Mouse (Mus musculus) stomach, embryonic 15.5 days (tissue): ENCODE results near the gene Prkcb. TPM values are rescaled to one million over a fixed set of nuclear protein-coding genes. Genes with fewer than 3 reads are reported as not detected.

Experiments
- ATAC-seq: fragments of 200-750 bp; cut with Nextera tagmentation; 2 replicates; pipeline ENCODE4 v1.8.0; 2017; ENCODE audit warnings: low read depth, moderate number of reproducible peaks, moderate TSS enrichment; ENCODE audit not compliant: insufficient read depth, low FRiP score
- H3K27ac ChIP-seq: fragments of 300-500 bp; sonication (generic); 2 replicates; pipeline ENCODE4 v1.5.1; 2015; ENCODE audit warnings: mild to moderate bottlenecking, inconsistent platforms
- H3K27me3 ChIP-seq: fragments of 300-500 bp; sonication (generic); replicated peaks from 2 replicates; pipeline ENCODE4 v1.6.1; 2015; ENCODE audit warnings: inconsistent platforms
- H3K36me3 ChIP-seq: fragments of 300-500 bp; sonication (generic); 2 replicates; pipeline ENCODE4 v1.6.1; 2015; ENCODE audit warnings: inconsistent platforms
- H3K4me1 ChIP-seq: fragments of 300-500 bp; sonication (generic); 2 replicates; pipeline ENCODE4 v1.6.1; 2015; ENCODE audit warnings: inconsistent platforms
- H3K4me2 ChIP-seq: fragments of 300-500 bp; sonication (generic); 2 replicates; pipeline ENCODE4 v1.6.1; 2015; ENCODE audit warnings: mild to moderate bottlenecking, inconsistent platforms
- H3K4me3 ChIP-seq: fragments of 300-500 bp; sonication (generic); replicated peaks from 2 replicates; pipeline ENCODE4 v1.5.1; 2015; ENCODE audit warnings: inconsistent platforms
- H3K9ac ChIP-seq: fragments of 300-500 bp; sonication (generic); 2 replicates; pipeline ENCODE4 v1.6.1; 2015; ENCODE audit warnings: inconsistent platforms
- H3K9me3 ChIP-seq: fragments of 300-500 bp; sonication (generic); 2 replicates; pipeline ENCODE4 v1.6.1; 2016; ENCODE audit warnings: inconsistent platforms
- WGBS: fragments of 180-500 bp; shearing (Covaris S2); methylation state at CpG from one replicate; pipeline ENCODE4 v1.1.7; 2015; 5-methylcytosine and 5-hydroxymethylcytosine counted together
- polyA plus RNA-seq: library from polyadenylated mRNA; unstranded; fragments of >200 nt; fragmentation: Nextera tagmentation; extraction: Ambion mirVana; gene quantifications from 2 replicates; pipeline ENCODE4 v1.2.1, GENCODE M21; 2015

The Prkcb gene
- polyA plus RNA-seq, 1 experiment from 2014 or later, result 14.3 TPM

DNA sequence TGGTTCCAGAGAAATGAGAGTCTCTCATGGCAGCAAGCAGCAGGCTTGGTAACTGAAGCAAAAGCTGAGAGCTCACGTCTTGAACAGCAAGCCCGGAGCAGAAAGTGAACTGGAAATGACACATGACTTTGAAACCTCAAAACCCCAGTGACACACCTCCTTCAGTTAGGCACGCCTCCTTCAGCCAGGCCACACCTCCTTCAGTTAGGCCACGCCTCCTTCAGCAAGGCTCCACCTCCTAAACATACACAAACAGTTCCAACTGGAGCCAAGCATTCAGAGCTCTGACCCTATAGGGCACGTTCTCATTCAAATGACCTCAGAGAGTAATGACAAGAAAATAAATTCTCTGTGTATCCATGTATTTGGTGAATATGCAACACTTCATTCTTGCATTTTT, 316.5 kb downstream of the Prkcb start:
- H3K36me3 ChIP-seq, result no peaks in the 10 kb centered on the region
- H3K9me3 ChIP-seq, result no peaks in the 10 kb centered on the region
- H3K4me1 ChIP-seq, result no peaks in the 10 kb centered on the region
- H3K4me3 ChIP-seq, result no peak overlapping the region
- no peak for ATAC-seq
- no peak overlapping the region for H3K9ac ChIP-seq
- H3K27ac ChIP-seq, result no peak overlapping the region
- WGBS, result 82% methylated on average over 5 of the region's 5 CpGs
- no peak overlapping the region for H3K4me2 ChIP-seq
- H3K27me3 ChIP-seq, result no peaks in the 10 kb centered on the region

DNA sequence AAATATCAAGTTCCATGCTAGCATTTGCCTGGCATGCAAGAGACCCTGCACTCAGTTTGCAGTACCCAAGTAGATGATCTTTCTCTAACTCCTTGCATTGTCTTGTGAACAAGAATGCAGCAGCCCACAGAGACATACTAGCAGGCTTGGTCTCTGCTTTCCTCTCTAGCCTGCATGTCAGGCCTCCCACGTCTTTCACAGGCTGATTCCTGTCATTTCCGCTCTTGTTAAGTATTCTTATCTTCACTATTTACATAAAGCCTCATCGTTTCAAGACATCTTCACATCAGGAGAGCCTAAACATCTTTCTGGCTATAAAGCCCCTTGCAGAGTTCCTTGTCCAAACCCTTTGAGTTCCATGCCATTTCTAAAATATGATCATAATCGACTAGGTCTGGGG, 320.9 kb downstream of the Prkcb start:
- H3K36me3 ChIP-seq, result no peaks in the 10 kb centered on the region
- H3K4me1 ChIP-seq, result no peaks in the 10 kb centered on the region
- no peaks in the 10 kb centered on the region for H3K27me3 ChIP-seq
- no peak overlapping the region for H3K4me2 ChIP-seq
- H3K4me3 ChIP-seq, result no peak overlapping the region
- WGBS, result 49% methylated on average over 4 of the region's 4 CpGs
- no peak for ATAC-seq
- H3K9me3 ChIP-seq, result no peaks in the 10 kb centered on the region
- H3K27ac ChIP-seq, result no peak overlapping the region
- H3K9ac ChIP-seq, result no peak overlapping the region

DNA sequence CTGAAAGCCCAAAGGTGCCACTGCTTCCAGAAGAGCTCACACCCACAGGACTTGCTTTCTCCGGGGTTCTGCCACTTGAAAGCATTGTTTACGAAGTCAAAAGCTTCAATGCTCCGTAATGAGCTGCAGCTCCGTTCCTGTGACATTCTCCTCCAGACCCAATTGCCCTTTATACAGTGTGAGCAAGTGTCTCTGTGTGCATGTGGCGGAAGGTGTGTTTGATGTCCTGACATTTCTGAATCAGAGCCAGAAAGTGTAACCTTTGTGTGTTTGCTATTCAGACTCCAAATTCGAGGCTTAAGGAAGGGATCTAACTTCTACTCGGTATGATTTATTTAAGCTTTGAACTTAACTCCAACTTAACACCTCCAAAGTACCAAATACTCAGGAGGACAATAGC, 321.6 kb downstream of the Prkcb start:
- Histone ChIP-seq H3K36me3 (no peaks in the 10 kb centered on the region), H3K9me3 (no peaks in the 10 kb centered on the region), H3K4me1 (no peaks in the 10 kb centered on the region), H3K4me2 (no peak overlapping the region), H3K27ac (no peak overlapping the region), H3K9ac (no peak overlapping the region), H3K4me3 (no peak overlapping the region), H3K27me3 (no peaks in the 10 kb centered on the region)
- 54% methylated on average over 7 of the region's 7 CpGs for WGBS
- ATAC-seq, result no peak

DNA sequence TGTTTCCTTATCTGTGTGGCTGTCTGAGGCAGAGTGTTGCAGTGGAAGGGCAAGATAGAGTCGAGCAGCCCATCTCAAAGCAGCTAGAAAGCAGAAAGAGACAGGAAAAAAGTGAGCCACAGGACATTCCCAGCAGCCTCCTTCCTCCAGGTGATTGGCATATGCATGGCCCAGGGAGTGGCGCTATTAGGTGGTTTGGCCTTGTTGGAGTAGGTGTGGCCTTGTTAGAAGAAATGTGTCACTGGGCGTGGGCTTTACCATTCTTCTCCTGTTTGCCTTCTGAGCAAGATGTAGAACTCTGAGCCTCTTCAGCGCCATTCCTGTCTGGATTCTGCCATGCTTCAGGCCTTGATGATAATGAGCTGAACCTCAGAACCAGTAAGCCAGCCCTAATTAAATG, 325.3 kb downstream of the Prkcb start:
- 82% methylated on average over 4 of the region's 4 CpGs for WGBS
- Histone ChIP-seq H3K27me3 (no peaks in the 10 kb centered on the region), H3K36me3 (no peaks in the 10 kb centered on the region), H3K4me3 (no peak overlapping the region), H3K9ac (no peak overlapping the region), H3K4me1 (no peaks in the 10 kb centered on the region), H3K4me2 (no peak overlapping the region), H3K9me3 (no peaks in the 10 kb centered on the region), H3K27ac (no peak overlapping the region)
- no peak for ATAC-seq

DNA sequence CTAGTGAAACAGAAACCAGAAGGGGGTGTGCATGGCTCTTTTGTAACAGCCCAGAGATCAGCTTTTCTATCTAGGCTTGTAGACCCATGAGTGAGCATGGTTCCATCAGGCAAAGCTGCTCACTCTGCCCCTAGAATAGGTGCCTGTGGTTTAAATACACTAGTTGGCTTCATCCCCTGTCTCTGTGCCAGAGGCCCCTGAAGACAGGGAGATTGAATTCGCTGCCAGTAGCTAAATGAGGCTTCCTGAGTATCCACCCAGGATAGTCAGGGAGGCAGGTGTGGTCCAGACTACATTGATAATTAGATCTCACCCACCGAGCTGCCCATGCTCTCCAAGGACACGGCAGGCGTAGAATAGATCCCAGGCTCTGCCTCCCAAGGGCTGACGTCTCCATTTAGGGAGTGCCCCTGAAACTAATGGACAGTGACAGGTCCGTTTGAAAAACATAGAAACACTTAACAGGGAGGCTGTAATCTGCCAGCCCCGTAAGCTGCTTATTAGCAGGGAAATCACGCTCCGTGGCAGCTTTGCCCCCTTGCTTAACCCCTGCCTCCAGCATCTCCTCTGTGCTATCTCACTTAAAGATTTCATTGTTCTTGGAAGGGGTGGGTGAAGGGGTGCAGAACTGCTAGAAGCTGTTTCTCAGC, 333.7 kb downstream of the Prkcb start:
- ATAC-seq, result no peak
- Histone ChIP-seq H3K9me3 (no peaks in the 10 kb centered on the region), H3K9ac (no peak overlapping the region), H3K4me1 (no peaks in the 10 kb centered on the region), H3K27me3 (no peaks in the 10 kb centered on the region), H3K4me3 (no peak overlapping the region), H3K4me2 (no peak overlapping the region), H3K36me3 (no peaks in the 10 kb centered on the region), H3K27ac (no peak overlapping the region)
- WGBS, result 48% methylated on average over 9 of the region's 9 CpGs

DNA sequence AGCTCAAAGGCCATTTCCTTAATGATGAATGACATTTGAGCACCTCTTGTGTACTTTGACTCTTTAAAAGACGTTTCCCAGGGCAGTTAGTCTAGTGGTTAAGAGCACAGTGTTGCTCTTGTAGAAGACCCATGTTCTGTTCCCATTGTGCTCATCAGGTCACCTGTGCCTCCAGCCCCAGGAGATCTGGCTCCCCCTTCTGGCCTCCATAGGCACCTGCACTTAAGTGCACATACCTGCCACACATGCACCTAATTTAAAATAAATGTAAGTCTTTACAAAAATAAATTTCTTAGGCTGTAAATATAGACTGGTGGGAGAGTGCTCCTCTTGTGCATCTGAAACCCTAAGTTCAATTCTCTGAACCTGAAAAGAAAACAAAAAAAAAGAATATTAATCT, 335.2 kb downstream of the Prkcb start:
- Histone ChIP-seq H3K4me1 (no peaks in the 10 kb centered on the region), H3K4me3 (no peak overlapping the region), H3K4me2 (no peak overlapping the region), H3K9ac (no peak overlapping the region), H3K27me3 (no peaks in the 10 kb centered on the region), H3K36me3 (no peaks in the 10 kb centered on the region), H3K9me3 (no peaks in the 10 kb centered on the region), H3K27ac (no peak overlapping the region)
- ATAC-seq, result no peak
- 61% methylated on average over 1 of the region's 1 CpGs for WGBS

DNA sequence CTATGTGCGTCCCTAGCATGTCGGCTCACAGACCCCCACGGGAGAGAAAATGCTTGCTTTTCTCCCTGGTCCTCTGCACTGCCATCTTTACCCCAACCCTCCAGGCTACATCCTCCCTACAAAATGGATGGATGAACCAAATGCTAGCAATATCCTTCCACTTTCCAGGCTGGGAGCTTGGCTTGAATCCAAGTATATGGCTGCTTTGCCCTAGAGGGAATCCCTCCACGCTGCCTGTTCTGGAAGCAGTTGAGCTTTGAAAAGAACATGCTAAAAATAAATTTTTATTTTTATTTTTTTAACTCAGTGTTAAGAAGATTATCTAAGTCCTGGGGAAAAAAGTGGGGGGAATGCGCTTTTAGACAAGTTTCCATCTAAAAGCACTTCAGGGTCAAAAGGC, 339.5 kb downstream of the Prkcb start:
- no peak for ATAC-seq
- Histone ChIP-seq H3K9me3 (no peaks in the 10 kb centered on the region), H3K36me3 (no peaks in the 10 kb centered on the region), H3K9ac (no peak overlapping the region), H3K4me2 (no peak overlapping the region), H3K27ac (no peak overlapping the region), H3K27me3 (no peaks in the 10 kb centered on the region), H3K4me3 (no peak overlapping the region), H3K4me1 (no peaks in the 10 kb centered on the region)
- WGBS, result 86% methylated on average over 5 of the region's 5 CpGs

DNA sequence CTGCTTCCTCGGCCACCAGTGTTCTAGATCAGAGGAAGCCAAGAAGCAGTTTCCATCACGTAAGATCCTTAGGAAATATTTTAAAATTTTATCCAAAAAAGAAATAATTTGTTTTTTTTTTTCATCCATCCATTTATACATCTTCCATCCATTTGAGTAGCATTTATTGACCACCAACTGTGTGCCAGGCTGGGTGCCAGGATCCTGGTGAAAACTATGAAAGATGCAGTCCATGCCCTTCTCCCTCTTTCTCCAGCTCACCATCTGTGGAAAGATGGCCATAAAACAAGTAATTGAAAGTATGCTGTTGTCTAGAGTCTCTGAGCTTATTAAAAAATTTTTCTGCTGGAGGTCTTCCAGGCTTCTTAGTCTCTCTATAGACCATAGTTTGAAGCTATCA, 341.8 kb downstream of the Prkcb start:
- no peak overlapping the region for H3K27ac ChIP-seq
- H3K4me1 ChIP-seq, result no peaks in the 10 kb centered on the region
- H3K4me2 ChIP-seq, result no peak overlapping the region
- no peak overlapping the region for H3K9ac ChIP-seq
- ATAC-seq, result no peak
- H3K27me3 ChIP-seq, result no peaks in the 10 kb centered on the region
- 77% methylated on average over 2 of the region's 2 CpGs for WGBS
- H3K4me3 ChIP-seq, result no peak overlapping the region
- H3K9me3 ChIP-seq, result no peaks in the 10 kb centered on the region
- no peaks in the 10 kb centered on the region for H3K36me3 ChIP-seq

DNA sequence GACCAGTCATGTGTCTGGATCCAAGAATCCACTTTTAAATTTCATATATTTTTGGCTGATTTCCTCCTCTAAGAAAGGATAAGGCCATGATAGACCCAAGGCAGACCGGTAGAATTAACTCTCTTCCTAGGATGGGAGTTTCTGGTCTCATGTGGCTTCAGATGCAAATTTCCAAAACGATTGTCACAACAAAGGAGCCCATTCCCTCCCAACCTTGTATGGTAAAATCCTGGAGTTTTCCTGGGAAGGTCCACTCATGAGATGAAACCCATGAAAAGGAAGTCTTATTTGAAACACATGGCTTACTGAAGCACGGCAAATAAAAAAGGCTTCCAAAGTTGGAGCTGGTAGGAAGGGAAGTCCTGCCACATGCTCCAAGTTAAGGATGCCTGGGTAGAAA, 342.6 kb downstream of the Prkcb start:
- Histone ChIP-seq H3K4me2 (no peak overlapping the region), H3K36me3 (no peaks in the 10 kb centered on the region), H3K9me3 (no peaks in the 10 kb centered on the region), H3K9ac (no peak overlapping the region), H3K4me1 (no peaks in the 10 kb centered on the region), H3K27ac (no peak overlapping the region), H3K27me3 (no peaks in the 10 kb centered on the region), H3K4me3 (no peak overlapping the region)
- 80% methylated on average over 3 of the region's 3 CpGs for WGBS
- no peak for ATAC-seq

DNA sequence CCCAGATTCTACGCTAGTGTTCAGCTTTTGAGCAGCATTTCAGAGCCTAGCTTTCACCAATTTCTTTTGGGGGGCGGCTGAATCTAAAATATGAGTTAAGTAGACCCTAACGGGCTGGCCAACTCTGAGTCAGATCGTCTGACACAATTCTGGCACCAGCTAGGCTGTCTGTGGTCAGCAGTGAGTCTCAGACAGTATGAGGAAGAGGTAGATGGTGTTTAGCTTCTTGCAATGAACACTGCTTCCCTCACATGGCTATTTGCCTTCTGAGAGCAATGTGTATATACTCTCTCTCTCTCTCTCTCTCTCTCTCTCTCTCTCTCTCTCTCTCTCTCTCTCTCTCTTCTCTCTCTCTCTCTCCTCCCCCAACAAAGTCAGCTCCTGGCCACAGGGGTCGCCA, 344.4 kb downstream of the Prkcb start:
- no peaks in the 10 kb centered on the region for H3K9me3 ChIP-seq
- no peak overlapping the region for H3K9ac ChIP-seq
- no peak overlapping the region for H3K4me3 ChIP-seq
- H3K27me3 ChIP-seq, result no peaks in the 10 kb centered on the region
- no peaks in the 10 kb centered on the region for H3K4me1 ChIP-seq
- WGBS, result 72% methylated on average over 5 of the region's 5 CpGs
- no peak overlapping the region for H3K27ac ChIP-seq
- no peak overlapping the region for H3K4me2 ChIP-seq
- no peaks in the 10 kb centered on the region for H3K36me3 ChIP-seq
- ATAC-seq, result no peak

DNA sequence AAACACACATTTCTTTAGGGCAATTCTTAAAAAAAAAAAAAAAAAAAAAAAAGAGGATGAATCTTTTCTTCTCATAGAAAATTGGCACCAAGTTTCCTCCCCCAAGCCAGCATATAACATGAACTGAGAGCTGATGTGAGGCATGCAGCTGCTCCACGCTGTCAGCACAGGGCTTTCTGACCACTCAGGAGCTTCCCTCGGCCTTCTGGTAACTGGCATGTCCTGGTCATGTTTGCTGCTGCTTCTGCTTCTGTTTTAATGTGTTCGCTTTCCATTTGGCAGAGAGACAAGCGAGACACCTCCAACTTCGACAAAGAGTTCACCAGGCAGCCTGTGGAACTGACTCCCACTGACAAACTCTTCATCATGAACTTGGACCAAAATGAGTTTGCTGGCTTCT, 344.9 kb downstream of the Prkcb start:
- Histone ChIP-seq H3K4me3 (no peak overlapping the region), H3K27me3 (no peaks in the 10 kb centered on the region), H3K36me3 (no peaks in the 10 kb centered on the region), H3K9ac (no peak overlapping the region), H3K4me1 (no peaks in the 10 kb centered on the region), H3K4me2 (no peak overlapping the region), H3K27ac (no peak overlapping the region), H3K9me3 (no peaks in the 10 kb centered on the region)
- WGBS, result 79% methylated on average over 5 of the region's 5 CpGs
- no peak for ATAC-seq

DNA sequence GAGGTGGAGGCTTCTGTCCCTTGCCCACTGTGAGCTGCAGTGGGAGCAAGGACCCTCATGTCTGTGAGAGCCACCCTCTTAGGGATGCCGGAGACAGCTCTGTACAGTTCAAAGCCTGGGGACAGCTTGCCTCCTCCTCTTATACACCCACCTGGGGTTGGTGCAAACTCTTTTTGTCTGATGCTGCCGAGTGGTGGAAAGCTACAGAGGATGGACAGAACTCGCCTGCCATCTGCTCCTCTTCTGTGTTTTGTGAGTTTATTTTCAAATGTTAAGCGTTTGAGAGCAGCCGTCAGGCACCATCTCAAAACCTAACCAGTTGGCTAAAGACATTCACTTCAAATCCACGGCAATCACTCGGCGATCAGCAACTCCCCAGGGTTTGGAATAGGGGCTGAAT, 355.1 kb downstream of the Prkcb start:
- no peaks in the 10 kb centered on the region for H3K27me3 ChIP-seq
- no peak overlapping the region for H3K4me2 ChIP-seq
- no peak overlapping the region for H3K4me3 ChIP-seq
- no peak for ATAC-seq
- H3K4me1 ChIP-seq, result no peaks in the 10 kb centered on the region
- H3K9ac ChIP-seq, result no peak overlapping the region
- H3K9me3 ChIP-seq, result no peaks in the 10 kb centered on the region
- no peak overlapping the region for H3K27ac ChIP-seq
- H3K36me3 ChIP-seq, result no peaks in the 10 kb centered on the region
- WGBS, result 84% methylated on average over 8 of the region's 8 CpGs

DNA sequence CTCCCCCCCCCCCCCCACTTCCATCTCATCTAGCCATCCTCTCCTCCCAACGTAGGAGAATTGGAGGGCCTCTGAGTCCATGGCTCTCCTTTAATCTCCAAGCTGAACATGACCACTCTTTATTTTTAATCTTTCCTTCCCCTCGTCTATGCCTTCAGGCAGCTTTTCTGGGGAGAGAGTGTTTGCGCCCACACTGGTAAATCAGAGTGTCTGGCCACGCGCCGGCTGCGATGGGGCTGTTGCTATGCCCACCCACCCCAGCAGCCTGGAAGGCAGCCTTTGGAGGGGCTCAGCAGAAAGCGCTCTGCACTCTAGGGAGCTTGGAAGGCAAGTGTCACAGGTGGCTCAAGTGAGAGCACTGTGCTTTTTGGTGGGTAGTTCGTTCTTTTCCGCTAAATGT, 360.8 kb downstream of the Prkcb start:
- WGBS, result 80% methylated on average over 10 of the region's 10 CpGs
- no peaks in the 10 kb centered on the region for H3K36me3 ChIP-seq
- H3K27me3 ChIP-seq, result no peaks in the 10 kb centered on the region
- no peak overlapping the region for H3K27ac ChIP-seq
- no peak overlapping the region for H3K4me2 ChIP-seq
- H3K9ac ChIP-seq, result no peak overlapping the region
- H3K4me3 ChIP-seq, result no peak overlapping the region
- H3K4me1 ChIP-seq, result no peaks in the 10 kb centered on the region
- no peaks in the 10 kb centered on the region for H3K9me3 ChIP-seq
- no peak for ATAC-seq
